Mouse (Mus musculus) adrenal gland, postnatal 14 days (tissue): ENCODE data around the gene Dab2ip. TPM values are rescaled to one million over a fixed set of nuclear protein-coding genes. Genes with fewer than 3 reads are reported as not detected.

Experiments
- DNase-seq: peaks from one replicate; pipeline ENCODE4 v3.0.0; 2021; ENCODE audit warnings: mixed read lengths
- total RNA-seq: library from RNA; stranded (reverse); gene quantifications from 2 replicates; pipeline ENCODE4 v1.2.3, GENCODE M21; 2021

Gene Dab2ip
- total RNA-seq, 1 experiment from 2014 or later = 69.6 TPM

DNA sequence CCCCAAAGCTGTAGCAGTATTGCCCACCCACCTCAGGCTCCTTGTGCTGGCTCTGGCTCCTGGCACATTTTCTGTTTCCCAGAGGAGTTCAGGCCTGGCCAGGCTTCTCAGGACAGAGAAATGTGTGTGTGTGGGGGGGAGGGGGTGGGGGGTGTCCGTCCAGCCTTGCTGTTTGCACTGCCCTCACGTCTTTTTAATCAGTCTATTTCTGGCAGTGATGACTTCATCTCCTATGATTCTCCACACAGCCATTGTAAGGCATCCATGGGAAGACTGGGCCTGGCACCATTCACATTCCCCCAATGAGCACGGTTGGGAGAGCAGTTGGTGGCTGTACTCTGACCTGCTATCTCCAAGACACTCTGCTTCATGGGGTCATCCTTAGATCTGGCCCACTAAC is 125.9 kb downstream of the Dab2ip start:
- DNase-seq = no peak

- DNase-seq = no peak
Measured at GRCm38 (mm10) chr2:35684735-35685312, 126.8 kb downstream of the Dab2ip start.

- DNase-seq = no peak
Measured at GRCm38 (mm10) chr2:35686104-35686503, 128.0 kb downstream of the Dab2ip start.

- no peak for DNase-seq
Measured at GRCm38 (mm10) chr2:35687557-35688070, 129.5 kb downstream of the Dab2ip start.

DNA sequence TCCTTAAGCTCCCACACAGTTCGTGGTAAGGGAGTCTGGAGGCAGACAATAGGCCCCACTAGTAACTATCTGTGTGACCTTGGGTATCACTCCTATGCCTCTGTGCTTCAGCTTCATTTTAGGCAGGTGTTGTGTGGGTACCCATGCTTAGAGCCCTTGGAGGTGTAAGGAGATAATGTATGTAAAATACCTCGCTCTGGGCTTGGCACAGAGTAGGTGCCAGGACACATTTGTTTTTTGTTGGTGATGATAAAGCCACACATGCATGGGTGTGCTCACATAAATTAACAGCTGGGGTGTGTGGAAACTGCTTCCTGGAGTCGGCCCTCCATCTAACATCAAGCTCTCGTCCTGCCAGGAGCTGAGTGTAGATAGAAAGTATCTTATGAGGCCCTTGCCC is 130.1 kb downstream of the Dab2ip start:
- DNase-seq = no peak

- DNase-seq = no peak
Measured at GRCm38 (mm10) chr2:35688581-35688980, 130.5 kb downstream of the Dab2ip start.

- DNase-seq = no peak
Measured at GRCm38 (mm10) chr2:35689881-35690280, 131.8 kb downstream of the Dab2ip start.

DNA sequence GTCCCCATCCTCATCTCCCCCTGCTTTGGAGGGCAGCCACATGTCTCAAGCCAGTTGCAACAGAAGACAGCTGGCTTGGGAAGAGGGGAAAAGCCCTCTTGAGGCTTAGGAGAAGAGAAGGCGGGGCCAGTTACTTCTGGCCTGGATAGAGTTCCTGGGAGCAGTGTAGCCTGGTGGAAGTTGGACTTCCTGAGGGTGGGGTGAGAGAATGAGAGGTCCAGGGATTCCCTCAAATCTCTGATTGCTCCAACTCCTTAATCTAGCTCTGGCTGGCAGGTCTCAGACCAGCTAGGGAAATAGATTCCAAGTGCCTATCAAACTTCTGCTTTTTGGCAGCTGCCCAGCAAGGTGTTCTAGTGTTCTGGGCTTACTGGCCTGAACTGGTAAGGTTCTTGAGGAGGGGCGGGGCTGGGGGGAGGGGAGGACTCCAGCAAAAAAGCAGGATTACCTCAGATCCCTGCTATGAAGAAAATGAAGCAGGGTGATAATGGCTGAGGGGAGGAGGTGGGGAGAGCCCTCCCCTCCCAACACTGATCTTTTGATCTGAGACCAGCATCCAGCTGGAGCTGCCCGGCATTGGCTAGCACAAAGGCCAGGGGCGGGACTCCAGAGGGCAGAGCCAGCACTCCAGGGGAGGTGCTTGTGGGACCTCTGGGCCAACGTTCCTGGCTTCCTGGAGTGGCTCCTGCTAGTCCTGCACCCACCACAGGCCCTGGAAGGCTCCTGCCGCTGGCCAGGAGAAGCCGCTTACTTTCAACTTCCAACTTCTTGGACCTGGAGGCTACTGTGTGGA is 133.4 kb downstream of the Dab2ip start:
- DNase-seq = peak; percentile 89

- DNase-seq = no peak
Measured at GRCm38 (mm10) chr2:35692272-35692900, 134.3 kb downstream of the Dab2ip start.

- no peak for DNase-seq
Measured at GRCm38 (mm10) chr2:35693037-35693436, 135.0 kb downstream of the Dab2ip start.

- no peak for DNase-seq
Measured at GRCm38 (mm10) chr2:35694111-35694510, 136.0 kb downstream of the Dab2ip start.

DNA sequence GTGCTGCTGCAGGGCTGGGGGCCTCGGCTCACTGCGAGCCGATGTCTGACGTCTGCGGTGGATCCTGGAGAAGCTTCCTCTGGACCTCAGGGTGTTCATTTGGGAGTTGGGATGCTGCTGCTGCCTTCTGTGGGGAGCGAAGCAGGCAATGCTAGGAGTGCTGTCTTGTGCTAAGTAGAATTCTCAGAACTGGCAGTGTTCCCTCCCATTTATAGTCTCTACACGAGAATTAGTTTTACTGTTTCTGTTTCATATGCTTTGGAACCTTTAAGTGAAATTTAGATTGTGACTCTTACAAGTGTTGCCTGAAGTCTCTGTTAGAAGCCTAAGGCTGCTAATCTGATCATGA is 138.1 kb downstream of the Dab2ip start:
- no peak for DNase-seq

GRCm38 (mm10) chr2:35696542-35697391 is 138.7 kb downstream of the Dab2ip start:
- DNase-seq = peak; percentile 68

GRCm38 (mm10) chr2:35697768-35698167 is 139.7 kb downstream of the Dab2ip start:
- no peak for DNase-seq

GRCm38 (mm10) chr2:35700966-35701365 is 142.9 kb downstream of the Dab2ip start:
- no peak for DNase-seq

DNA sequence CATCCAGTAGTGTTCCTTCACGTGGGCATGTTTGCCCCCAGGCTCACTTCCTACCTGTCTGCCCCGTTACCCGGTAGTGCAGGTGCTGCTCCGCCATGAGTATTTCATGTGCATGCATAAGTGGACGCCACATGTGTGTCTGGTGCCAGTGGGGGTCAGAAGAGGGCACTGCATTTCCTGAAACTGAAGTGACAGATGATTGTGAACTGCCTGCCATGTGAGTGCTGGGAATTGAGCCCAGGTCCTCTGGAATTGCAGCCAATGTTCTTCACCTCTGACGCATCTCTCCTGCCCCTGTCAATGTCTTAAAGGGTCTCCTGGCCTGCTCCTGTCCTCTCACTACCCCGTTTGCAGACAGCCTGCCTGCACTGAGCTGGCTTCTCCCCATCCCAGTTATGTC is 143.9 kb downstream of the Dab2ip start:
- DNase-seq = no peak

- no peak for DNase-seq
Measured at GRCm38 (mm10) chr2:35702608-35703007, 144.5 kb downstream of the Dab2ip start.

DNA sequence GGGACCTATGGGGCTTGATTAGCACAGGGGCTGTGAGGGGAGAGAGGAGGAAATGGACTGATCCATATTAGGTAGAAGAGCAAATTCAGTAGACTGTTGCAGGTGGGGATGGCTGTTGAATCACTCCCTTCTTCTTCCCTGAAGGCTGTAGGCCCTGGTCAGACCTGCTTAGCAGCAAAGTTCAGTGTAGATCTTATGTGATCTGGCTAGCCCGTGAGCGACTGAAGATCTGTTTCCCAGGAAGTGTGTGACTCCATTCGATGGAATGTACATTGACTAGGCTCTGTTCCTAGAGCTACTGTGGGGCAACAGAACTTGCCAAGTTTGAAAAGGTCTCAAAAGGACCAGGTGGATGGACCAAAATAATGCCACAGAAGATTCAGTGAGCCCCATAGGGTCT is 145.2 kb downstream of the Dab2ip start:
- DNase-seq = no peak

DNA sequence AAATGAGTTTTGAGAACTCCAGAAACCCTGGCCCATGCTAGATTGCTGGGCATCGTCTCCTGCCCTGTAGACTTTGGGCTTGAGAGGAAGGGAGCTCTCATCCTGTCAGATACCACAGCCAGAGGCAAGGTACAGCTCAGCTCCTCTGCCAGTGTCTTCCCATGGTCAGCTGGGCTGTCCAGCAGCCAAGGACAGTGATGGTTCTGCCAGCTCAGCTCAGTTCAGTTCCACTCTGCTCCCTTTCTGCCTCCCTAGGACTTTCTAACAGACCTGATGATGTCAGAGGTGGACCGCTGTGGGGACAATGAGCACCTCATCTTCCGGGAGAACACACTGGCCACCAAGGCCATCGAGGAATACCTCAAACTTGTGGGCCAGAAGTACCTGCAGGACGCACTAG is 154.5 kb downstream of the Dab2ip start:
- DNase-seq = no peak

DNA sequence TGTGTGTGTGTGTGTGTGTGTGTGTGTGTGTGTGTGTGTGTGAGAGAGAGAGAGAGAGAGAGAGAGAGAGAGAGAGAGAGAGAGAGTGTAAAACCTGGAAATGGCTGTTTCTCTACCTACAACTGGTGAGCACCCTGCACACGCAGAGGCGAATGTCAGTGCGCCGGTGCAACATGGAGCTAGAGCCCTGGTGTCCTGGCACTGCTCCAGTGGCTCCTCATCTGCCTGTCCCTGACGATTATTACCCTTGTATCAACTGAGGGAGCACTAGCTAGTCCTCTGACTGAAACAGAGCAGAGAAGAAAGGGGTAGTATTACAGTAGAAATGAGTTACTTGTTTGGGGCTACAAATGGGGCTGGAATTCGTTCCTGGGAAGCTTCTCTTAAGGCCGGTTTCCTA is 155.4 kb downstream of the Dab2ip start:
- no peak for DNase-seq

GRCm38 (mm10) chr2:35714742-35715167 is 156.7 kb downstream of the Dab2ip start:
- DNase-seq = no peak

- DNase-seq = no peak
Measured at GRCm38 (mm10) chr2:35715485-35715884, 157.4 kb downstream of the Dab2ip start.
